Mouse (Mus musculus): ENCODE measurements around the gene Dchs2. TPM values are rescaled to one million over a fixed set of nuclear protein-coding genes. Genes with fewer than 3 reads are reported as not detected.

Gene Dchs2
- 0.12 and 0.15 TPM in 2 replicates for polyA plus RNA-seq (2016; fragmentation: Nextera tagmentation; extraction: Ambion mirVana)

GRCm38 (mm10) chr3:83127726-83128448 is at the start of gene Dchs2:
Dchs2 (plus strand) TSS chr3:83127948.
- peaks cover 72% of the 10 kb centered on the region for H3K27me3 ChIP-seq
- H3K4me2 ChIP-seq = peak within 1 kb of the TSS; percentile 99
- peak; percentile 42; the same call in 1 of the 2 replicates for ATAC-seq (ENCODE audit: low FRiP score)
- no peaks in the 10 kb centered on the region for H3K36me3 ChIP-seq (replicated peaks)
- H3K27ac ChIP-seq = no peak within 1 kb of the TSS
- peak within 1 kb of the TSS; percentile 59 for H3K4me3 ChIP-seq (replicated peaks)
- H3K9ac ChIP-seq = peak within 1 kb of the TSS; percentile 50
- 2% methylated on average over 53 of the region's 55 CpGs for WGBS
- no peaks in the 10 kb centered on the region for H3K9me3 ChIP-seq
- H3K4me1 ChIP-seq = peaks cover 29% of the 10 kb centered on the region

GRCm38 (mm10) chr3:83080567-83081055 is 47.1 kb upstream of the Dchs2 start:
- Histone ChIP-seq H3K4me3 (replicated peaks) (peak overlapping the region; percentile 21), H3K27ac (no peak overlapping the region), H3K4me2 (peak overlapping the region; percentile 48), H3K27me3 (0 out of 2 replicates have a peak, but pooled peaks cover 4% of the 10 kb centered on the region), H3K9me3 (no peaks in the 10 kb centered on the region), H3K4me1 (peaks cover 12% of the 10 kb centered on the region), H3K9ac (no peak overlapping the region), H3K36me3 (replicated peaks) (no peaks in the 10 kb centered on the region)
- WGBS = 8% methylated on average over 11 of the region's 11 CpGs
- peak; percentile 64; the same call in 1 of the 2 replicates for ATAC-seq (ENCODE audit: low FRiP score)

- peak; percentile 59; the same call in 1 of the 2 replicates for ATAC-seq (ENCODE audit: low FRiP score)
- no peak overlapping the region for H3K4me3 ChIP-seq (replicated peaks)
- H3K27me3 ChIP-seq = peaks cover 53% of the 10 kb centered on the region
- peak overlapping the region; percentile 50 for H3K4me2 ChIP-seq
- H3K9me3 ChIP-seq = no peaks in the 10 kb centered on the region
- WGBS = 11% methylated on average over 6 of the region's 6 CpGs
- H3K27ac ChIP-seq = 0 out of 2 replicates have a peak overlapping the region, but pooled peaks have one; percentile 36
- peaks cover 28% of the 10 kb centered on the region for H3K4me1 ChIP-seq
- H3K9ac ChIP-seq = no peak overlapping the region
- H3K36me3 ChIP-seq (replicated peaks) = no peaks in the 10 kb centered on the region
Measured at GRCm38 (mm10) chr3:83097586-83097985, 30.2 kb upstream of the Dchs2 start.

- Histone ChIP-seq H3K4me1 (peaks cover 28% of the 10 kb centered on the region), H3K4me2 (peak overlapping the region; percentile 50), H3K9ac (peak overlapping the region; percentile 18; the same call in 1 of the 2 replicates), H3K4me3 (replicated peaks) (peak overlapping the region; percentile 28), H3K36me3 (replicated peaks) (no peaks in the 10 kb centered on the region), H3K9me3 (no peaks in the 10 kb centered on the region), H3K27ac (peak overlapping the region; percentile 48; the same call in 1 of the 2 replicates), H3K27me3 (peaks cover 62% of the 10 kb centered on the region)
- ATAC-seq (ENCODE audit: low FRiP score) = peak; percentile 81
- WGBS = under 1% methylated on average over 14 of the region's 14 CpGs
Measured at GRCm38 (mm10) chr3:83098546-83099034, 29.2 kb upstream of the Dchs2 start.

GRCm38 (mm10) chr3:83099139-83099538 is 28.6 kb upstream of the Dchs2 start:
- 85% methylated on average over 1 of the region's 1 CpGs for WGBS
- H3K36me3 ChIP-seq (replicated peaks) = no peaks in the 10 kb centered on the region
- H3K9me3 ChIP-seq = no peaks in the 10 kb centered on the region
- H3K27me3 ChIP-seq = peaks cover 64% of the 10 kb centered on the region
- H3K4me3 ChIP-seq (replicated peaks) = no peak overlapping the region
- ATAC-seq (ENCODE audit: low FRiP score) = peak; percentile 19; the same call in 1 of the 2 replicates
- peak overlapping the region; percentile 50 for H3K4me2 ChIP-seq
- H3K4me1 ChIP-seq = peaks cover 28% of the 10 kb centered on the region
- H3K9ac ChIP-seq = 0 out of 2 replicates have a peak overlapping the region, but pooled peaks have one; percentile 18
- peak overlapping the region; percentile 48; the same call in 1 of the 2 replicates for H3K27ac ChIP-seq

- Histone ChIP-seq H3K4me1 (peaks cover 28% of the 10 kb centered on the region), H3K4me3 (replicated peaks) (no peak overlapping the region), H3K9me3 (no peaks in the 10 kb centered on the region), H3K36me3 (replicated peaks) (no peaks in the 10 kb centered on the region), H3K9ac (no peak overlapping the region), H3K27me3 (peaks cover 66% of the 10 kb centered on the region), H3K27ac (0 out of 2 replicates have a peak overlapping the region, but pooled peaks have one; percentile 48), H3K4me2 (no peak overlapping the region)
- no peak; the same call in 1 of the 2 replicates for ATAC-seq (ENCODE audit: low FRiP score)
- 60% methylated on average over 6 of the region's 6 CpGs for WGBS
Measured at GRCm38 (mm10) chr3:83099651-83100050, 28.1 kb upstream of the Dchs2 start.

- no peak overlapping the region for H3K9ac ChIP-seq
- no peak for ATAC-seq (ENCODE audit: low FRiP score)
- no peak overlapping the region for H3K4me2 ChIP-seq
- peaks cover 26% of the 10 kb centered on the region for H3K4me1 ChIP-seq
- 96% methylated on average over 6 of the region's 6 CpGs for WGBS
- H3K4me3 ChIP-seq (replicated peaks) = no peak overlapping the region
- H3K27ac ChIP-seq = no peak overlapping the region
- H3K36me3 ChIP-seq (replicated peaks) = no peaks in the 10 kb centered on the region
- no peaks in the 10 kb centered on the region for H3K9me3 ChIP-seq
- peaks cover 56% of the 10 kb centered on the region for H3K27me3 ChIP-seq
Measured at GRCm38 (mm10) chr3:83102286-83102685, 25.5 kb upstream of the Dchs2 start.

GRCm38 (mm10) chr3:83110163-83110562 is 17.6 kb upstream of the Dchs2 start:
- peaks cover 7% of the 10 kb centered on the region for H3K4me1 ChIP-seq
- ATAC-seq (ENCODE audit: low FRiP score) = peak; percentile 68; the same call in 1 of the 2 replicates
- no peak overlapping the region for H3K4me3 ChIP-seq (replicated peaks)
- 28% methylated on average over 4 of the region's 4 CpGs for WGBS
- H3K4me2 ChIP-seq = no peak overlapping the region
- H3K9me3 ChIP-seq = no peaks in the 10 kb centered on the region
- no peak overlapping the region for H3K27ac ChIP-seq
- no peaks in the 10 kb centered on the region for H3K36me3 ChIP-seq (replicated peaks)
- peaks cover 61% of the 10 kb centered on the region for H3K27me3 ChIP-seq
- H3K9ac ChIP-seq = no peak overlapping the region

- H3K4me1 ChIP-seq = peaks cover 7% of the 10 kb centered on the region
- ATAC-seq (ENCODE audit: low FRiP score) = no peak
- H3K9ac ChIP-seq = no peak overlapping the region
- no peak overlapping the region for H3K27ac ChIP-seq
- whole genome bisulfite sequencing = 49% methylated on average over 7 of the region's 7 CpGs
- no peak overlapping the region for H3K4me3 ChIP-seq (replicated peaks)
- peaks cover 59% of the 10 kb centered on the region for H3K27me3 ChIP-seq
- no peaks in the 10 kb centered on the region for H3K36me3 ChIP-seq (replicated peaks)
- no peaks in the 10 kb centered on the region for H3K9me3 ChIP-seq
- no peak overlapping the region for H3K4me2 ChIP-seq
Measured at GRCm38 (mm10) chr3:83111485-83112261, 16.1 kb upstream of the Dchs2 start.

- H3K36me3 ChIP-seq (replicated peaks) = no peaks in the 10 kb centered on the region
- no peak overlapping the region for H3K27ac ChIP-seq
- no peaks in the 10 kb centered on the region for H3K9me3 ChIP-seq
- no peak overlapping the region for H3K4me2 ChIP-seq
- peaks cover 54% of the 10 kb centered on the region for H3K27me3 ChIP-seq
- H3K4me3 ChIP-seq (replicated peaks) = no peak overlapping the region
- 24% methylated on average over 3 of the region's 3 CpGs for WGBS
- peak; percentile 63; the same call in 1 of the 2 replicates for ATAC-seq (ENCODE audit: low FRiP score)
- H3K9ac ChIP-seq = no peak overlapping the region
- H3K4me1 ChIP-seq = peaks cover 7% of the 10 kb centered on the region
Measured at GRCm38 (mm10) chr3:83112869-83113268, 14.9 kb upstream of the Dchs2 start.

- 67% methylated on average over 1 of the region's 1 CpGs for WGBS
- ATAC-seq (ENCODE audit: low FRiP score) = no peak
Measured at GRCm38 (mm10) chr3:83114946-83115345, 12.8 kb upstream of the Dchs2 start.

GRCm38 (mm10) chr3:83117592-83117991 is 10.2 kb upstream of the Dchs2 start:
- H3K4me1 ChIP-seq = peaks cover 4% of the 10 kb centered on the region
- 69% methylated on average over 10 of the region's 10 CpGs for WGBS
- H3K27ac ChIP-seq = no peak overlapping the region
- H3K9me3 ChIP-seq = no peaks in the 10 kb centered on the region
- no peak for ATAC-seq (ENCODE audit: low FRiP score)
- no peak overlapping the region for H3K4me3 ChIP-seq (replicated peaks)
- no peak overlapping the region for H3K4me2 ChIP-seq
- H3K9ac ChIP-seq = no peak overlapping the region
- H3K27me3 ChIP-seq = peaks cover 26% of the 10 kb centered on the region
- no peaks in the 10 kb centered on the region for H3K36me3 ChIP-seq (replicated peaks)

More at GRCm38 (mm10) chr3:83114946-83115345, 12.8 kb upstream of the Dchs2 start:
- H3K4me2 ChIP-seq = no peak overlapping the region
- no peak overlapping the region for H3K27ac ChIP-seq
- peaks cover 7% of the 10 kb centered on the region for H3K4me1 ChIP-seq
- peaks cover 42% of the 10 kb centered on the region for H3K27me3 ChIP-seq
- H3K9ac ChIP-seq = no peak overlapping the region
- no peak overlapping the region for H3K4me3 ChIP-seq (replicated peaks)
- no peaks in the 10 kb centered on the region for H3K9me3 ChIP-seq
- no peaks in the 10 kb centered on the region for H3K36me3 ChIP-seq (replicated peaks)

Measured in forebrain, embryonic 12.5 days (tissue).